Mouse (Mus musculus): Measurements from ENCODE around the gene Sbsn. TPM values are rescaled to one million over a fixed set of nuclear protein-coding genes. Genes with fewer than 3 reads are reported as not detected.

Gene Sbsn
- polyA plus RNA-seq, 1 experiment from 2014 or later, result 1.6 TPM

Other genes with a start within 250 kb of the Sbsn start
- gene Arhgap33, start 216.4 kb upstream of the Sbsn start, polyA plus RNA-seq (2015; fragmentation: Nextera tagmentation; extraction: Ambion mirVana), result 140 and 149 TPM in 2 replicates
- gene Hspb6, start 199.3 kb upstream of the Sbsn start, polyA plus RNA-seq (2015; fragmentation: Nextera tagmentation; extraction: Ambion mirVana), result 7.5 and 11.2 TPM in 2 replicates
- gene Proser3, start 199.2 kb upstream of the Sbsn start, polyA plus RNA-seq (2015; fragmentation: Nextera tagmentation; extraction: Ambion mirVana), result 8.2 and 8.5 TPM in 2 replicates
- gene Lin37, start 191.6 kb upstream of the Sbsn start, polyA plus RNA-seq (2015; fragmentation: Nextera tagmentation; extraction: Ambion mirVana), result 52.1 and 63.8 TPM in 2 replicates
- gene U2af1l4, start 188.2 kb upstream of the Sbsn start, polyA plus RNA-seq (2015; fragmentation: Nextera tagmentation; extraction: Ambion mirVana), result 82.0 and 88.4 TPM in 2 replicates
- 18.6 and 19.2 TPM in 2 replicates for gene Gm49396, start 188.1 kb upstream of the Sbsn start, polyA plus RNA-seq (2015; fragmentation: Nextera tagmentation; extraction: Ambion mirVana)
- gene Psenen, start 187.8 kb upstream of the Sbsn start, polyA plus RNA-seq (2015; fragmentation: Nextera tagmentation; extraction: Ambion mirVana), result 116 and 124 TPM in 2 replicates
- 4.5 and 4.8 TPM in 2 replicates for gene Igflr1, start 186.0 kb upstream of the Sbsn start, polyA plus RNA-seq (2015; fragmentation: Nextera tagmentation; extraction: Ambion mirVana)
- gene Kmt2b, start 162.7 kb upstream of the Sbsn start, polyA plus RNA-seq (2015; fragmentation: Nextera tagmentation; extraction: Ambion mirVana), result 9.1 and 11.0 TPM in 2 replicates
- 0.20 and 0.22 TPM in 2 replicates for gene Zbtb32, start 152.6 kb upstream of the Sbsn start, polyA plus RNA-seq (2015; fragmentation: Nextera tagmentation; extraction: Ambion mirVana)
- gene Upk1a, start 138.6 kb upstream of the Sbsn start, polyA plus RNA-seq (2015; fragmentation: Nextera tagmentation; extraction: Ambion mirVana), result 0.29 and 0.46 TPM in 2 replicates
- gene Cox6b1, start 125.3 kb upstream of the Sbsn start, polyA plus RNA-seq (2015; fragmentation: Nextera tagmentation; extraction: Ambion mirVana), result 1,035 and 1,037 TPM in 2 replicates
- gene Etv2, start 115.6 kb upstream of the Sbsn start, polyA plus RNA-seq (2015; fragmentation: Nextera tagmentation; extraction: Ambion mirVana), result not detected in 2 replicates
- 127 and 132 TPM in 2 replicates for gene Rbm42, start 101.2 kb upstream of the Sbsn start, polyA plus RNA-seq (2015; fragmentation: Nextera tagmentation; extraction: Ambion mirVana)
- gene Haus5, start 86.5 kb upstream of the Sbsn start, polyA plus RNA-seq (2015; fragmentation: Nextera tagmentation; extraction: Ambion mirVana), result 24.4 and 26.9 TPM in 2 replicates
- gene Pmis2, start 79.9 kb upstream of the Sbsn start, polyA plus RNA-seq (2015; fragmentation: Nextera tagmentation; extraction: Ambion mirVana), result not detected in 2 replicates
- gene 2200002J24Rik, start 52.5 kb upstream of the Sbsn start, polyA plus RNA-seq (2015; fragmentation: Nextera tagmentation; extraction: Ambion mirVana), result not detected in 2 replicates
- gene Atp4a, start 39.3 kb upstream of the Sbsn start, polyA plus RNA-seq (2015; fragmentation: Nextera tagmentation; extraction: Ambion mirVana), result 1.2 and 2.2 TPM in 2 replicates
- 233 and 254 TPM in 2 replicates for gene Tmem147, start 21.9 kb upstream of the Sbsn start, polyA plus RNA-seq (2015; fragmentation: Nextera tagmentation; extraction: Ambion mirVana)
- 1.1 and 1.7 TPM in 2 replicates for gene Gapdhs, start 7.8 kb upstream of the Sbsn start, polyA plus RNA-seq (2015; fragmentation: Nextera tagmentation; extraction: Ambion mirVana)
- gene Dmkn, start 12.3 kb downstream of the Sbsn start, polyA plus RNA-seq (2015; fragmentation: Nextera tagmentation; extraction: Ambion mirVana), result 2.8 and 3.6 TPM in 2 replicates
- not detected in 2 replicates for gene Krtdap, start 36.4 kb downstream of the Sbsn start, polyA plus RNA-seq (2015; fragmentation: Nextera tagmentation; extraction: Ambion mirVana)
- gene Ffar2, start 72.3 kb downstream of the Sbsn start, polyA plus RNA-seq (2015; fragmentation: Nextera tagmentation; extraction: Ambion mirVana), result 0.13 TPM in 1 of 2 replicates, not detected in the other
- gene Ffar3, start 104.7 kb downstream of the Sbsn start, polyA plus RNA-seq (2015; fragmentation: Nextera tagmentation; extraction: Ambion mirVana), result not detected in 2 replicates
- not detected in 2 replicates for gene Ffar1, start 110.1 kb downstream of the Sbsn start, polyA plus RNA-seq (2015; fragmentation: Nextera tagmentation; extraction: Ambion mirVana)
- 0.06 TPM in 1 of 2 replicates, not detected in the other for gene Cd22, start 128.9 kb downstream of the Sbsn start, polyA plus RNA-seq (2015; fragmentation: Nextera tagmentation; extraction: Ambion mirVana)
- gene Mag, start 163.4 kb downstream of the Sbsn start, polyA plus RNA-seq (2015; fragmentation: Nextera tagmentation; extraction: Ambion mirVana), result 4.5 and 4.7 TPM in 2 replicates
- not detected in 2 replicates for gene Hamp2, start 173.2 kb downstream of the Sbsn start, polyA plus RNA-seq (2015; fragmentation: Nextera tagmentation; extraction: Ambion mirVana)
- gene Hamp, start 192.6 kb downstream of the Sbsn start, polyA plus RNA-seq (2015; fragmentation: Nextera tagmentation; extraction: Ambion mirVana), result not detected in 2 replicates
- 28.6 and 29.6 TPM in 2 replicates for gene Usf2, start 205.3 kb downstream of the Sbsn start, polyA plus RNA-seq (2015; fragmentation: Nextera tagmentation; extraction: Ambion mirVana)
- 16.7 and 19.0 TPM in 2 replicates for gene Lsr, start 222.0 kb downstream of the Sbsn start, polyA plus RNA-seq (2015; fragmentation: Nextera tagmentation; extraction: Ambion mirVana)
- gene Fam187b, start 222.3 kb downstream of the Sbsn start, polyA plus RNA-seq (2015; fragmentation: Nextera tagmentation; extraction: Ambion mirVana), result 0.60 and 0.84 TPM in 2 replicates